Mouse (Mus musculus) left cerebral cortex, adult 18-20 months (tissue): Measurements from ENCODE around the gene Olfr70. TPM values are rescaled to one million over a fixed set of nuclear protein-coding genes. Genes with fewer than 3 reads are reported as not detected.
A peak's percentile ranks its signal among the peaks of the same experiment; 100 is the strongest.

ENCODE experiments used
- DNase-seq, 2 experiments: peaks; one replicate each; pipeline ENCODE4 v3.0.0; 2021 to 2022; ENCODE audit warnings: low spot score in 2 of 2, mixed read lengths in 1 of 2
- total RNA-seq, 2 experiments: library from RNA; stranded (reverse); gene quantifications; 2 replicates each; pipeline ENCODE4 v1.2.3; 2021

Olfr70 gene
- total RNA-seq, 2 experiments from 2014 or later, result not detected

- DNase-seq, result no peak
These were observed 43.5 kb downstream of the Olfr70 start for GRCm38 (mm10) chr4:43657146-43657545.

GRCm38 (mm10) chr4:43656339-43657109 lies 44.1 kb downstream of the Olfr70 start, which contains the start of gene Hint2:
Gene Hint2 (minus strand): TSS chr4:43656466.
- DNase-seq, result peak; percentile 88 to 94

GRCm38 (mm10) chr4:43655656-43656338 lies 44.8 kb downstream of the Olfr70 start:
- no peak for DNase-seq

GRCm38 (mm10) chr4:43653161-43654015 lies 47.2 kb downstream of the Olfr70 start, which contains the start of gene Spag8:
Gene Spag8 (minus strand): TSS chr4:43653594.
- no peak for DNase-seq

GRCm38 (mm10) chr4:43652726-43653125 lies 47.9 kb downstream of the Olfr70 start:
- no peak for DNase-seq

- no peak for DNase-seq
These were observed 50.8 kb downstream of the Olfr70 start for GRCm38 (mm10) chr4:43649783-43650182.

Other genes with a start within 250 kb of the Olfr70 start
- 1 to 10 TPM in 1 of 2 experiments, under 1 TPM in 1; 0.84 to 1.3 TPM for gene Cd72, start 246.2 kb downstream of the Olfr70 start, total RNA-seq
- not detected for gene Sit1, start 217.1 kb downstream of the Olfr70 start, total RNA-seq
- 10 to 100 TPM; 29.9 to 30.0 TPM for gene Ccdc107, start 207.9 kb downstream of the Olfr70 start, total RNA-seq
- 1 to 10 TPM in 1 of 2 experiments, under 1 TPM in 1; 0.21 to 1.8 TPM for gene Arhgef39, start 201.1 kb downstream of the Olfr70 start, total RNA-seq
- 1 to 10 TPM in 1 of 2 experiments, under 1 TPM in 1; 0.42 to 1.8 TPM for gene Car9, start 193.8 kb downstream of the Olfr70 start, total RNA-seq
- 1 to 10 TPM; 8.4 to 9.9 TPM for gene Tpm2, start 177.0 kb downstream of the Olfr70 start, total RNA-seq
- 10 to 100 TPM; 78.1 to 80.9 TPM for gene Creb3, start 138.5 kb downstream of the Olfr70 start, total RNA-seq
- gene Tln1, start 138.1 kb downstream of the Olfr70 start, total RNA-seq, result 10 to 100 TPM; 51.7 to 51.8 TPM
- 10 to 100 TPM; 44.8 to 50.1 TPM for gene Rgp1, start 122.1 kb downstream of the Olfr70 start, total RNA-seq
- gene Gba2, start 121.9 kb downstream of the Olfr70 start, total RNA-seq, result 10 to 100 TPM; 62.1 to 64.2 TPM
- gene Msmp, start 116.3 kb downstream of the Olfr70 start, total RNA-seq, result not detected
- 10 to 100 TPM; 47.5 to 48.4 TPM for gene Npr2, start 68.9 kb downstream of the Olfr70 start, total RNA-seq
- gene Spag8, start 47.2 kb downstream of the Olfr70 start, total RNA-seq, result 1 to 10 TPM in 1 of 2 experiments, under 1 TPM in 1; 0.87 to 2.1 TPM
- gene Hint2, start 44.3 kb downstream of the Olfr70 start, total RNA-seq, result 10 to 100 TPM; 34.1 to 40.5 TPM
- gene Tmem8b, start 31.8 kb downstream of the Olfr70 start, total RNA-seq, result 10 to 100 TPM; 57.7 to 64.8 TPM
- gene Fam221b, start 31.7 kb downstream of the Olfr70 start, total RNA-seq, result 1 to 10 TPM; 1.6 to 1.7 TPM
- under 1 TPM in 1 of 2 experiments, not detected in 1; 0.12 TPM for gene Olfr71, start 9.4 kb upstream of the Olfr70 start, total RNA-seq
- gene Hrct1, start 26.4 kb upstream of the Olfr70 start, total RNA-seq, result 1 to 10 TPM in 1 of 2 experiments, under 1 TPM in 1; 0.61 to 1.5 TPM
- gene Spaar, start 29.2 kb upstream of the Olfr70 start, total RNA-seq, result 1 to 10 TPM in 1 of 2 experiments, under 1 TPM in 1; 0.44 to 1.1 TPM
- not detected for gene Olfr159, start 70.2 kb upstream of the Olfr70 start, total RNA-seq
- gene Olfr156, start 123.1 kb upstream of the Olfr70 start, total RNA-seq, result not detected
- not detected for gene Olfr157, start 139.4 kb upstream of the Olfr70 start, total RNA-seq
- not detected for gene Olfr155, start 150.8 kb upstream of the Olfr70 start, total RNA-seq
- gene Reck, start 174.7 kb upstream of the Olfr70 start, total RNA-seq, result 1 to 10 TPM; 6.5 to 8.3 TPM